Mouse (Mus musculus) gastrocnemius, adult 8-10 months (tissue): Measurements from ENCODE around the gene Myf6. TPM values are rescaled to one million over a fixed set of nuclear protein-coding genes. Genes with fewer than 3 reads are reported as not detected.

Experiments used
- microRNA-seq: library from miRNA; unstranded; fragments of <30 nt; microRNA quantifications from one replicate; pipeline ENCODE4 v1.2.0, GENCODE M21; 2022
- total RNA-seq, 4 experiments: library from RNA; stranded (reverse); gene quantifications; 2 replicates each; pipeline ENCODE4 v1.2.4; 2022

Gene Myf6
- total RNA-seq, 4 experiments from 2014 or later = 111 to 148 (median 128) TPM

Small RNA genes lying within 50 kb of the gene (microRNA-seq; reads per million reads assigned to microRNA genes)
- gene Gm44403 = not detected

Other genes starting within 250 kb of the Myf6 start
- gene Lin7a, start 223.1 kb downstream of the Myf6 start, total RNA-seq = 1 to 10 TPM in 1 of 4 experiments, under 1 TPM in 3; 0.70 to 1.7 (median 0.86) TPM
- 1 to 10 TPM; 1.6 to 2.3 (median 1.8) TPM for gene Myf5, start 8.6 kb downstream of the Myf6 start, total RNA-seq
- under 1 TPM; 0.15 to 0.40 (median 0.23) TPM for gene Ptprq, start 225.3 kb upstream of the Myf6 start, total RNA-seq